Mouse (Mus musculus): ENCODE data around the gene Tmeff1.

DNA sequence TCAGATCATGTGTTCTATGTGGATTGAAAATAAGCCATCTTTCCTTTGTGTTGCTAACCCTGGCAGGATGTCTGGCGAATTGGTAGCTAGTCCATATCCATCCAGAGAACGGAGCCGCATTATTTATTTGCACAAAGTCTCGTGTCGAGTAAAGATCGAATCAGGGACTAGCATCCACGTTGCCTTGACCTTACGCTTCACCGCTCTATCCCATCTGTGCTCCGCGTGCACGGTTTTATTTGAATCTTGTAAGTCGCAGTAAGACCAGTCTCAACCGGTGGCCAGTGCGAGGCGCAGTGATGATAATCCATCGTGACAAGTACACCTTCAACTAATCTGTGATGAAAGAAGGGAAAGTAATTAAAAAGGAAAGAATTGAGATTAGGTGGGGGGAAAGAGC, 54.5 kb downstream of the Tmeff1 start:
- TF ChIP-seq CTCF (IDR thresholded peaks at IDR 0.05) (no peak), EP300 (IDR thresholded peaks at IDR 0.05) (no peak)

All from lung, postnatal 0 days (tissue).